Mouse (Mus musculus): Measurements from ENCODE around the gene Sag.

GRCm38 (mm10) chr1:87864889-87865288 is 61.4 kb downstream of the Sag start:
- no peak for TF ChIP-seq POLR2A (IDR thresholded peaks at IDR 0.05; ENCODE audit: extremely low read depth, insufficient read depth, low read length)
- no peak for TF ChIP-seq CTCF (IDR thresholded peaks at IDR 0.05; ENCODE audit: low read depth, low read length)

Measured in liver, adult 2 months (tissue).